Mouse (Mus musculus) erythroblast, embryonic 14.5 days (primary cell): ENCODE measurements around the gene Clec1b.

Source experiments
- GATA1 ChIP-seq: IDR thresholded peaks from 2 replicates; pipeline ENCODE4 v1.6.1; 2012; ENCODE audit warnings: low read length, inconsistent platforms, mixed read lengths
- TAL1 ChIP-seq: IDR thresholded peaks from 3 replicates; pipeline ENCODE4 v1.6.1; 2012; ENCODE audit warnings: low read length, inconsistent platforms, mixed read lengths

GRCm38 (mm10) chr6:129423040-129423733 lies 26.1 kb downstream of the Clec1b start:
- TF ChIP-seq GATA1 (no peak), TAL1 (no peak)
